Mouse (Mus musculus): Measurements from ENCODE around the gene Hmg20a. TPM values are rescaled to one million over a fixed set of nuclear protein-coding genes. Genes with fewer than 3 reads are reported as not detected.

Gene Hmg20a
- polyA plus RNA-seq, 1 experiment: 62.3 TPM

- peaks cover 15% of the 10 kb centered on the region for H3K4me1 ChIP-seq (replicated peaks; ENCODE audit: control insufficient read depth, insufficient read depth, low read length)
- 55% methylated on average over 4 of the region's 4 CpGs for WGBS
- H3K27me3 ChIP-seq (ENCODE audit: control insufficient read depth, insufficient read depth, low read length): no peaks in the 10 kb centered on the region
- peak overlapping the region; percentile 64 for H3K4me3 ChIP-seq (ENCODE audit: control insufficient read depth, insufficient read depth, low read length)
- TF ChIP-seq POLR2A (IDR thresholded peaks at IDR 0.05; ENCODE audit: control insufficient read depth, extremely low read depth, insufficient read depth, low read length, poor library complexity) (no peak), CTCF (IDR thresholded peaks at IDR 0.05; ENCODE audit: borderline replicate concordance, control insufficient read depth, extremely low read depth, insufficient read depth, low read length, poor library complexity) (no peak)
- H3K27ac ChIP-seq (ENCODE audit: control insufficient read depth, insufficient read depth, low read length): peak overlapping the region; percentile 83
- H3K36me3 ChIP-seq (ENCODE audit: control insufficient read depth, insufficient read depth, low read length): no peaks in the 10 kb centered on the region
- DNase-seq: no peak
Observed at GRCm38 (mm10) chr9:56507682-56508061, 89.3 kb downstream of the Hmg20a start.

- Histone ChIP-seq H3K4me1 (replicated peaks; ENCODE audit: control insufficient read depth, insufficient read depth, low read length) (peaks cover 15% of the 10 kb centered on the region), H3K4me3 (ENCODE audit: control insufficient read depth, insufficient read depth, low read length) (no peak overlapping the region), H3K36me3 (ENCODE audit: control insufficient read depth, insufficient read depth, low read length) (no peaks in the 10 kb centered on the region), H3K27ac (ENCODE audit: control insufficient read depth, insufficient read depth, low read length) (0 out of 2 replicates have a peak overlapping the region, but pooled peaks have one; percentile 14), H3K27me3 (ENCODE audit: control insufficient read depth, insufficient read depth, low read length) (no peaks in the 10 kb centered on the region)
- no peak for DNase-seq
- WGBS: 33% methylated on average over 11 of the region's 11 CpGs
- no peak for TF ChIP-seq POLR2A (IDR thresholded peaks at IDR 0.05; ENCODE audit: control insufficient read depth, extremely low read depth, insufficient read depth, low read length, poor library complexity)
- no peak for TF ChIP-seq CTCF (IDR thresholded peaks at IDR 0.05; ENCODE audit: borderline replicate concordance, control insufficient read depth, extremely low read depth, insufficient read depth, low read length, poor library complexity)
Observed at GRCm38 (mm10) chr9:56508835-56509451, 90.5 kb downstream of the Hmg20a start.

- Histone ChIP-seq H3K36me3 (ENCODE audit: control insufficient read depth, insufficient read depth, low read length) (no peaks in the 10 kb centered on the region), H3K4me3 (ENCODE audit: control insufficient read depth, insufficient read depth, low read length) (no peak overlapping the region), H3K27ac (ENCODE audit: control insufficient read depth, insufficient read depth, low read length) (no peak overlapping the region), H3K4me1 (replicated peaks; ENCODE audit: control insufficient read depth, insufficient read depth, low read length) (peaks cover 15% of the 10 kb centered on the region), H3K27me3 (ENCODE audit: control insufficient read depth, insufficient read depth, low read length) (no peaks in the 10 kb centered on the region)
- TF ChIP-seq POLR2A (IDR thresholded peaks at IDR 0.05; ENCODE audit: control insufficient read depth, extremely low read depth, insufficient read depth, low read length, poor library complexity) (no peak), CTCF (IDR thresholded peaks at IDR 0.05; ENCODE audit: borderline replicate concordance, control insufficient read depth, extremely low read depth, insufficient read depth, low read length, poor library complexity) (no peak)
- DNase-seq: no peak
- 95% methylated on average over 2 of the region's 2 CpGs for WGBS
Observed at GRCm38 (mm10) chr9:56510281-56510680, 91.9 kb downstream of the Hmg20a start.

DNA sequence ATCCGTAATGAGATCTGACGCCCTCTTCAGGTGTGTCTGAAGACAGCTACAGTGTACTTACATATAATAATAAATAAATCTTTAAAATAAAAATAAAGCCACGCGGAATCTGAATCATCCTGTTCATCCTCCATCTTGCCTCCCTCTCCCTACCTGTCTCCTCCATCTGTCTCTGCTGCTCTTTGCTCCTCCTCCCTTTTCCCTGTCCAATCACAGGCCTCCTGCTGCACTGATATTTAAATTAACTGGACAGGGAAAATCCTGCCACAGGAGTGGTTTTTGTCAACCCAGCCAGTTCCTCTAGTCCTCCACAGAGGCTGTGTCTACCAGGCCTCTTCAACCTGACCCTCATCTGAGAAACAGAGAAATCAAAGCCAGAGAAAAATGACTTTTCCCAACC, 94.1 kb downstream of the Hmg20a start:
- TF ChIP-seq CTCF (IDR thresholded peaks at IDR 0.05; ENCODE audit: borderline replicate concordance, control insufficient read depth, extremely low read depth, insufficient read depth, low read length, poor library complexity) (no peak), POLR2A (IDR thresholded peaks at IDR 0.05; ENCODE audit: control insufficient read depth, extremely low read depth, insufficient read depth, low read length, poor library complexity) (no peak)
- peaks cover 10% of the 10 kb centered on the region for H3K4me1 ChIP-seq (replicated peaks; ENCODE audit: control insufficient read depth, insufficient read depth, low read length)
- no peaks in the 10 kb centered on the region for H3K36me3 ChIP-seq (ENCODE audit: control insufficient read depth, insufficient read depth, low read length)
- no peak overlapping the region for H3K27ac ChIP-seq (ENCODE audit: control insufficient read depth, insufficient read depth, low read length)
- no peak for DNase-seq
- H3K4me3 ChIP-seq (ENCODE audit: control insufficient read depth, insufficient read depth, low read length): no peak overlapping the region
- no peaks in the 10 kb centered on the region for H3K27me3 ChIP-seq (ENCODE audit: control insufficient read depth, insufficient read depth, low read length)
- 93% methylated on average over 4 of the region's 4 CpGs for WGBS

- no peaks in the 10 kb centered on the region for H3K36me3 ChIP-seq (ENCODE audit: control insufficient read depth, insufficient read depth, low read length)
- WGBS: 95% methylated on average over 5 of the region's 5 CpGs
- no peak for TF ChIP-seq POLR2A (IDR thresholded peaks at IDR 0.05; ENCODE audit: control insufficient read depth, extremely low read depth, insufficient read depth, low read length, poor library complexity)
- no peak for TF ChIP-seq CTCF (IDR thresholded peaks at IDR 0.05; ENCODE audit: borderline replicate concordance, control insufficient read depth, extremely low read depth, insufficient read depth, low read length, poor library complexity)
- no peak overlapping the region for H3K4me3 ChIP-seq (ENCODE audit: control insufficient read depth, insufficient read depth, low read length)
- no peaks in the 10 kb centered on the region for H3K27me3 ChIP-seq (ENCODE audit: control insufficient read depth, insufficient read depth, low read length)
- no peaks in the 10 kb centered on the region; the same call in 1 of the 2 replicates for H3K4me1 ChIP-seq (replicated peaks; ENCODE audit: control insufficient read depth, insufficient read depth, low read length)
- no peak overlapping the region for H3K27ac ChIP-seq (ENCODE audit: control insufficient read depth, insufficient read depth, low read length)
- no peak for DNase-seq
Observed at GRCm38 (mm10) chr9:56515110-56515509, 96.7 kb downstream of the Hmg20a start.

GRCm38 (mm10) chr9:56516219-56516618, 97.8 kb downstream of the Hmg20a start:
- WGBS: 93% methylated on average over 3 of the region's 3 CpGs
- H3K27ac ChIP-seq (ENCODE audit: control insufficient read depth, insufficient read depth, low read length): no peak overlapping the region

More at GRCm38 (mm10) chr9:56516219-56516618, 97.8 kb downstream of the Hmg20a start:
- Histone ChIP-seq H3K27me3 (ENCODE audit: control insufficient read depth, insufficient read depth, low read length) (no peaks in the 10 kb centered on the region), H3K36me3 (ENCODE audit: control insufficient read depth, insufficient read depth, low read length) (no peaks in the 10 kb centered on the region), H3K4me1 (replicated peaks; ENCODE audit: control insufficient read depth, insufficient read depth, low read length) (no peaks in the 10 kb centered on the region; the same call in 1 of the 2 replicates), H3K4me3 (ENCODE audit: control insufficient read depth, insufficient read depth, low read length) (no peak overlapping the region)
- DNase-seq: no peak
- no peak for TF ChIP-seq POLR2A (IDR thresholded peaks at IDR 0.05; ENCODE audit: control insufficient read depth, extremely low read depth, insufficient read depth, low read length, poor library complexity)
- TF ChIP-seq CTCF (IDR thresholded peaks at IDR 0.05; ENCODE audit: borderline replicate concordance, control insufficient read depth, extremely low read depth, insufficient read depth, low read length, poor library complexity): no peak

Data from thymus, adult 2 months (tissue).